Mouse (Mus musculus): ENCODE data around the gene Acta2. TPM values are rescaled to one million over a fixed set of nuclear protein-coding genes. Genes with fewer than 3 reads are reported as not detected.

Gene Acta2
- total RNA-seq (2022), result 10 to 100 TPM; 35.5 to 61.5 (median 44.4) TPM

GRCm38 (mm10) chr19:34254880-34255681 lies at the start of gene Acta2:
TSS of gene Acta2 (minus strand) at chr19:34255590.
- DNase-seq (ENCODE audit: low spot score in 2 of 2), result no peak

- no peak for DNase-seq (ENCODE audit: low spot score in 2 of 2)
These were observed 49.5 kb upstream of the Acta2 start for GRCm38 (mm10) chr19:34304917-34305316.

- no peak for DNase-seq (ENCODE audit: low spot score in 2 of 2)
These were observed 45.0 kb upstream of the Acta2 start for GRCm38 (mm10) chr19:34300430-34300829.

- DNase-seq (ENCODE audit: low spot score in 2 of 2), result no peak
These were observed 43.8 kb upstream of the Acta2 start for GRCm38 (mm10) chr19:34299229-34299628.

- DNase-seq (ENCODE audit: low spot score in 2 of 2), result no peak
These were observed 43.1 kb upstream of the Acta2 start for GRCm38 (mm10) chr19:34298531-34298930.

GRCm38 (mm10) chr19:34295442-34295841 lies 40.1 kb upstream of the Acta2 start:
- no peak for DNase-seq (ENCODE audit: low spot score in 2 of 2)

- DNase-seq (ENCODE audit: low spot score in 2 of 2), result no peak
These were observed 38.1 kb upstream of the Acta2 start for GRCm38 (mm10) chr19:34293376-34293947.

GRCm38 (mm10) chr19:34292701-34293100 lies 37.3 kb upstream of the Acta2 start:
- DNase-seq (ENCODE audit: low spot score in 2 of 2), result no peak

- no peak for DNase-seq (ENCODE audit: low spot score in 2 of 2)
These were observed 36.6 kb upstream of the Acta2 start for GRCm38 (mm10) chr19:34291956-34292355.

GRCm38 (mm10) chr19:34291379-34291778 lies 36.0 kb upstream of the Acta2 start:
- DNase-seq (ENCODE audit: low spot score in 2 of 2), result no peak

GRCm38 (mm10) chr19:34290872-34291341 lies 35.5 kb upstream of the Acta2 start:
- no peak for DNase-seq (ENCODE audit: low spot score in 2 of 2)

- DNase-seq (ENCODE audit: low spot score in 2 of 2), result peak; percentile 65 to 73
These were observed 34.8 kb upstream of the Acta2 start, which contains the start of gene Fas for GRCm38 (mm10) chr19:34289948-34290789. TSS of gene Fas (plus strand) at chr19:34290666.

- DNase-seq (ENCODE audit: low spot score in 2 of 2), result no peak
These were observed 33.3 kb upstream of the Acta2 start for GRCm38 (mm10) chr19:34288696-34289095.

GRCm38 (mm10) chr19:34287656-34288415 lies 32.4 kb upstream of the Acta2 start:
- no peak for DNase-seq (ENCODE audit: low spot score in 2 of 2)

- DNase-seq (ENCODE audit: low spot score in 2 of 2), result no peak
These were observed 31.8 kb upstream of the Acta2 start for GRCm38 (mm10) chr19:34287221-34287620.

- no peak for DNase-seq (ENCODE audit: low spot score in 2 of 2)
These were observed 29.4 kb upstream of the Acta2 start for GRCm38 (mm10) chr19:34284826-34285225.

GRCm38 (mm10) chr19:34284383-34284782 lies 29.0 kb upstream of the Acta2 start:
- DNase-seq (ENCODE audit: low spot score in 2 of 2), result no peak

- no peak for DNase-seq (ENCODE audit: low spot score in 2 of 2)
These were observed 28.2 kb upstream of the Acta2 start for GRCm38 (mm10) chr19:34283614-34284013.

- DNase-seq (ENCODE audit: low spot score in 2 of 2), result no peak
These were observed 22.7 kb upstream of the Acta2 start for GRCm38 (mm10) chr19:34278078-34278477.

- DNase-seq (ENCODE audit: low spot score in 2 of 2), result no peak
These were observed 17.7 kb upstream of the Acta2 start for GRCm38 (mm10) chr19:34273073-34273472.

- DNase-seq (ENCODE audit: low spot score in 2 of 2), result no peak
These were observed 15.6 kb upstream of the Acta2 start for GRCm38 (mm10) chr19:34270824-34271464.
